Mouse (Mus musculus) kidney, adult 9 months (tissue): ENCODE measurements around the gene Pygm.
A peak's percentile ranks its signal among the peaks of the same experiment; 100 is the strongest.

ENCODE experiments used
- DNase-seq: peaks from one replicate; pipeline ENCODE4 v3.0.0; 2022

Gene Pygm

DNA sequence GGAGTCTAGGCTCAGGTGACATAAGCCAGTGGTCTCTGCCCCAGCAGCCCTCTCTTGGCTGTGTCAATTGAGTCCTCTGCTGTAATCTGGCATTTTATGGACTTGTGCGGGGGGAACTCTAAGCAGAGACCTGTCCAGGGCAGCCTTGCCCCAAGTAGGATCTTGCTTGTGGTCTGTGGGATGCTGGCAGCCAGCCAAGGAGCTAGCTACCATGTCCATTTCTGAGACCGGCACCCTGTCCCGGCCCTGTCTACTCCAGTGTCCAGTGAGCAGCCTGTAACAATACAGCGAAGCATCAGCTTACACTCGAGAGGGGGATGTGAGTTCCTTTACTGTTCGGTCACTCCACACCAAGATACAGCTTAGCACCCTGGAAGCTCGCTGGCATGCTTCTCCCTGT is 30.2 kb upstream of the Pygm start:
- no peak for DNase-seq

DNA sequence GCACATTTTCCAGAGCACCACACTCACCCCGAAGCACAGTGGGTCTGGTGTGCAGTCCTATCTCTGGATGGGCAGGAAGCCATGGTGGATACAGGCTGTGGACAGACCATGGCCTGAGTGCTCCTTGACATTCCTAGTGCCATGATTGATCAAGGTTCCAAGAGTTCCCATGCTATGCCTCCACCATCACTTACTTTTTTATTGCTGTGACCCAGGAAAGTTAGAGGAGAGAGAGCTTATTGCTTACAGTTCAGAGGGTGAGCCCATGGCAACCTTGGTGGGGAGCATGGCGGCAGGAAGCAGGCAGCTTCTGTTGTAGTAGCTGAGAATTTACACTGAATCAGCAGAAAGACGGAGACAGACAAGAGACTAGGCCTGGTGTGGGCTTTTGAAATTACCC is 22.9 kb upstream of the Pygm start:
- DNase-seq = no peak

DNA sequence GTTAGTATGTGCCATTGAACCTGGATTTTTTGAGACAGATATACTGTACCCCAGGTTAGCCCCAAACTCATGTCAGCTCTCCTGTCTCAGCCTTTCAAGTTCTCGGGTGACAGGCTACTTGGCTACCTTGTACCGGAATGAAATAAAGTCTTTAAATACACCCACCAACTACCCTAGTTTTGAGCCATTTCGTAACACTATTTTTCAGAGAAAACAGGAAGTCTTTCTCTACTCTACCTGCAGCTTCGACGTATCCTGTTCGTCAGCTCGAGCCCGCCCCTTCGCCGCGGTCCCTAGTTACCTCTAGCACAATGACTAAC is 21.1 kb upstream of the Pygm start:
- DNase-seq = no peak

DNA sequence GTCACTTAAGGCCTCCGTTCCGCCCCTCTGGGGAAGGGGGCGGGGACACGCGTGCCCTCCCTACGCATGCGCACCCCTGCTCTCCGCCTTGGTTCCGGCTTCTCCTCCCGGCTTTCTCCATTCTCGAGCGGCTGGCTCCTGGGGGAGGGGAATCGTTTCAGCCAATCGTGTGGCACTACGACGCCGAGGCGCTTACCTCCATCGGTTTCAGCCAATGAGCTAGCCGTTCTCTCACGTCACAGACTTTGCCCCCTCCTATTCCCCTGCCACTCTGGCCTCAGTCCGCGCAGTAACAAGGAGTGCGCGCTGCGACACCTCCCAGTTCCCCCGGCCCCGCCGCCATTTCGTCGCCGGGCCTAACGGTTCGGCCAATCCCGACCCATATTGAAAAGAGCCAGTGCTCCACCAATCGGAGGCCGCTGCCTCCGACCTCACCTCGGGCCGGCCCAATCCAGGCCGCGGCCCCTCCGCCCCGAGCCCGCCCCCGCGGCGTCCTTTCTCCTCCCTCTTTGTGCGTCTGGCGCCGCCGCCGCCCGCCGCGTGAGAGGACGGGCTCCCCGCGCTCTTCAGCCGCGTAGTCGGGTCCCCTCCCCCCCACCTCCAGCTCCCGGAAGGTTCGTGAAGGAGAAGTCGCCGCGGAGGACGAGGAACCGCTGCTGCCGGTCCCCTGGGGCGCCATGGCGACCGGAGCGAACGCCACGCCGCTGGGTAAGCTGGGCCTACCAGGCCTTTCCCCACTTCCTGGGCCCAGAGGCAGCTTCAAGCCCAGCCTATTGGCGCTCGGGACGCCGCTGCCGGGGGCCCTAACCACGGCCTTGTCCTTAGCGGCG is 20.6 kb upstream of the Pygm start, which contains the start of gene Sf1:
TSS of gene Sf1 (plus strand) at position 280 of the 830 bp plus-strand sequence.
- peak; percentile 100 for DNase-seq

DNA sequence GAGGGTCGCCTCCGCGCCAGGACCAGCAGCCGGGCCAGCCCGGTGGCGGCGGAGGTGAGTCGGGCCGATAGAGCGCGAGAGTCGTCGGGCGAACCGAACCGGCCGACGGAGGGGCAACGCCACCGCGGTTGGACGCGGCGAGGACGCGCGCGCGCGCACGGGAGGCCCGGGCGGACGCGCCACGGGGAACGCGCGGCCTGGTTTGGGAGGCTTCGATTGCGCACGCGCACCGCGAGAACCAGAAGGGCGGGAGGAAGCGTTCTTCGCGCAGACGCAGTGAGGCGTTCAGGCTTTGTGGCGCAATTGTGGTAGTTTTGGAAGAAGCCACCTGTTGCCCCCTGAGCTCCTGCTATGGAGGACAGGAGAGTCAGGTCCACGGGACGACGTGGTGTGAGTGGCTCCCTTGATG is 19.9 kb upstream of the Pygm start:
- DNase-seq = peak; percentile 92

DNA sequence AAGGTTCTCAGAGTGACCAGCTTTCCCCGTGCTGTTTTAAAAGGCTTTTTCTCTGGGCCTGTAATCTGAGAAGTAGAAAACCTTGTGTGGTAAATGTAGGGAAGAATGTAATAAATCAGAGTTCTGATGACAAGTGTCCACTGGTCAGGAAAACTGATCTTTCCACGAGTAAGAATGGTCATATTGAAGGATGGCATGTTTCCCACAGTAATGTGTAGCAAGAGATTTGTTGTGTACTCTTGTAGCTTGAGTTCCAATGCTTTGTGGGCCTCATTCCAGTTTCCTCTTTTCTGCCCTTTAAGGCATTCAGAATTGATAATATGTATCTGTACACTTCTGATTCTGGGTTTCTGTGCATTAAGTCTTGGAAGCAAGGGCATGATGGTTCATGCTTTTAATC is 19.4 kb upstream of the Pygm start:
- no peak for DNase-seq

DNA sequence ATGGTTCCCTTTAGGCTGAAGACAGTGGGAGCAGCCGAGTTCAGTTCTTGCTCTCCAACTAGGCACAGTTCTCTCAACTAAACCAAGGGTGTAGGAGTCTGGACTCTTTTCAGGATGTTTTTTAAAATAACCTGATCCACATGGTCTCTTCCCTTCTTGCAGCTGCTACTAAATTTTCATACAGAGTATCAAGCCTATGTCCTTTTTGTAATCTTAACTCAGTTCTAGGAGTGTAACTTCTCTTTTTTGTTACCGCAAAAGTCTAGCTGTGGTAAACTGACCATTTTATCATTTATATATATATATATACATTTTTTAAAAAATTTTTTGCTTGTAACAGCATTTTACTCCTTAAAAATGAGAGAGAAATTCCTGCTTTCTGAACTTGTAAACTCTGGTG is 14.0 kb upstream of the Pygm start:
- DNase-seq = no peak

DNA sequence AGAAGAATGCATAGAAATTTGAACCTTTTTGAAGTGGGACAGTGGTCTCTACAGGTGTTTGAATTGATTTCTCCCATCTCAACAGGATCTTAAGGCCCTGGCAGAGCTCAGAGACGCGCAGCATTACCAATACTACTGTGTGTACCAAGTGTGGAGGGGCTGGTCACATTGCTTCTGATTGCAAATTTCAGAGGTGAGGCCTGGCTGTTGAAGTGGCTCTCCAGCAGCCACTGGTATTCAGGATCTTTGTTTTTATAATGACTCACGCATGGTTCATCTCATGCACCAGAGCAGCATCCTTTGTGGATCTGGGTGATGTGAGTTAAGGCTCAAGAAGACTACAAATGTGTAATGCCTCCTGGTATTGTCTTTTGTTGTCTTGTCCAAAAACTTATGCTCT is 11.8 kb upstream of the Pygm start:
- no peak for DNase-seq

DNA sequence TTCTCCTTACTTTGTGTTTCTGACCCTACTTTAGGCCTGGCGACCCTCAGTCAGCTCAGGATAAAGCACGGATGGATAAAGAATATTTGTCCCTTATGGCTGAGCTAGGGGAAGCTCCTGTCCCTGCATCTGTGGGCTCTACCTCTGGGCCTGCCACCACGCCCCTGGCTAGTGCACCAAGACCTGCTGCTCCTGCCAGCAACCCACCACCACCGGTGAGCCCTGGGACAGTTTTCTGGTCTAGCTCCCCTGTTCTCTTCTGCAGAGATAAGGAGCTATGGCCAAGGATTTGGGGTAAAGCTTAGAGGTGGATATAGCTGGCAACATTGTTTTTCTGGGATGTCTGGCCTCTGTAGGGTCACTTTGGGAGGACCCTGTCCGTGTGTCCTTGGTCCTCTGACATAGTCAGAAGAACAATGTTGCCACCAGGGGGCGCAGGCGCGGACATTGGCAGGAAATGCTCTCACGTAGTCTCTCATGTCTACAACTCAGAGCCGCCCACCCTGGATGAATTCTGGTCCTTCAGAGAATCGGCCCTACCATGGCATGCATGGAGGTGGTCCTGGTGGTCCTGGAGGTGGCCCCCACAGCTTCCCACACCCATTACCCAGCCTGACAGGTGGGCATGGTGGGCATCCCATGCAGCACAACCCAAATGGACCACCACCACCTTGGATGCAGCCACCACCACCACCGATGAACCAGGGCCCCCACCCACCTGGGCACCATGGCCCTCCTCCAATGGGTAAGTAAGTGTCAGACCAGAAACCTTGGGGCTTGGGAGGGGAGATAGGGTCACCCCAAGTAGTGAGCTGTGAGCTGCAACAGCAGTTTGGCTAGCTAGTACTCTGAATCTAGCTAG is 10.4 kb upstream of the Pygm start:
- DNase-seq = peak; percentile 77

DNA sequence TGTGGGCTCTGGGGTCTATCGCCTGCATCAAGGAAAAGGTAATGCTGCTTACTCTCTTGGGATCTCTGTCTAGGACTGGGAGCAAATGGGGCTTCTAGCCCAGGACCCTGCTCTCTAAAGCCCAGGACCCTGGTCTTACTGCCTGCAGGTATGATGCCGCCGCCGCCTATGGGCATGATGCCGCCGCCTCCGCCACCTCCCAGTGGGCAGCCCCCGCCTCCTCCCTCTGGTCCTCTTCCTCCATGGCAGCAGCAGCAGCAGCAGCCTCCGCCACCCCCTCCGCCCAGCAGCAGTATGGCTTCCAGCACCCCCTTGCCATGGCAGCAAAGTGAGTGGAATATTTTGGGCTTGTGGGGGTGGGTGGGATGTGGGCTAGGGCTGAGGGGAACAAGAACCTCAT is 9.6 kb upstream of the Pygm start:
- DNase-seq = no peak

DNA sequence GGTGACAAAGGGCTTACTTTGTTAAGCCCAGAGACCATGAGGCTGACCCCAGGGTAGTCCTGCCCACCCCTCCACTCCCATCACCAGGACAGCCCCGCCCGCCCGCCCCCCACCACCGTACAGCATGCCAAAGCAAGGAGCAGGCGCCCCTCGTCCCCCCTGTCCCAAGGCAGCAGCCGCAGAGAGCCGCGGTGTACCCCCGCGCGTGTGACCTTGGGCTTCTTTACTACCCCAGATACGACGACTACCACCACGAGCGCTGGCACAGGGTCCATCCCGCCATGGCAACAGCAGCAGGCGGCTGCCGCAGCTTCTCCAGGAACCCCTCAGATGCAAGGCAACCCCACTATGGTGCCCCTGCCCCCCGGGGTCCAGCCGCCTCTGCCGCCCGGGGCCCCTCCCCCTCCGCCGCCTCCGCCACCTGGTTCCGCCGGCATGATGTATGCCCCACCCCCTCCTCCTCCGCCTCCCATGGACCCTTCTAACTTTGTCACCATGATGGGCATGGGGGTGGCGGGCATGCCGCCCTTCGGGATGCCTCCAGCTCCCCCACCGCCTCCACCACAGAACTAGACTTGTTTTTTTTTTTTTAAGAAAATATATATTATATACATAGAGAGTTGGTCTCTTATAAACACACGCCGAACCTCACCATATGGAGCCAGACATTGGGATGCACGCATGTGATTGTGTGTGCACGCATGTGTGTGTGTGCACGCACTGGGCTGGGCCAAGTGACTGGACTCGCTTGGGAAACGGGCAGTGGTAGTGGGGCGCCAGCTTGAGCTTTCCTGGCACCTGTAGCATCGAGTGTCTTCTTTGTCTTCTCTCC is 8.6 kb upstream of the Pygm start:
- DNase-seq = no peak

DNA sequence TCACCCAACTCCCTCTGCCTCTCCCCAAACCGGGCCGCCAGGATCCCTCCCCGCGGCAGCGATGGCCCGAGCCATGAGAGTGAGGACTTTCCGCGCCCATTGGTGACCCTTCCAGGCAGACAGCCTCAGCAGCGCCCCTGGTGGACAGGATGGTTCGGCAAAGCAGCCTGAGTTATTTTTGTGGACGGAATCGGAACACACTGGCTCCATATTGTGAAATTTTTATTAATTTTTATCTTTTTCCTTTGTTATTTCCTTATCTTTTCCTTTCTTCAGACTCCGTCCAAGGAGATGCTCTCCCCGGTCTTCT is 8.0 kb upstream of the Pygm start:
- DNase-seq = peak; percentile 51

DNA sequence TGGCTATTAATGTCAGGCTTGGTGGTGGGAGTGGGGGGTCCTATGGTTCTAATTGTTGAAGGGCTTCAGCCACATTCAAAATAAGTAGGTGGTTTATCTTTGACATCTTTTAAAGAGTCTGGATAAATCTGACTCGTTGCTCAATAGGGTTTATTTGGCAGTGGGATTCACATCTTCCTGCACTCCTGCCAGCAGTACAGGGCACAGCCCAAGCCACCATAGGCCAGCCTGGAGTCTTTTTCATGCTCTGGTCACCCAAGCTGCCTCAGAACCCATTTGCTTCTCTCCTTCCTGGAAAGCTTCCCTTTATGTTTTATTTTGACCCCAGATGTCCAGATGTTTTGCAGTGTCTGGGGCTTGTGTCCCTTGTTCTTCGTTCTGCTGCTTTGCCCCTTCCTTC is 7.6 kb upstream of the Pygm start:
- DNase-seq = no peak

DNA sequence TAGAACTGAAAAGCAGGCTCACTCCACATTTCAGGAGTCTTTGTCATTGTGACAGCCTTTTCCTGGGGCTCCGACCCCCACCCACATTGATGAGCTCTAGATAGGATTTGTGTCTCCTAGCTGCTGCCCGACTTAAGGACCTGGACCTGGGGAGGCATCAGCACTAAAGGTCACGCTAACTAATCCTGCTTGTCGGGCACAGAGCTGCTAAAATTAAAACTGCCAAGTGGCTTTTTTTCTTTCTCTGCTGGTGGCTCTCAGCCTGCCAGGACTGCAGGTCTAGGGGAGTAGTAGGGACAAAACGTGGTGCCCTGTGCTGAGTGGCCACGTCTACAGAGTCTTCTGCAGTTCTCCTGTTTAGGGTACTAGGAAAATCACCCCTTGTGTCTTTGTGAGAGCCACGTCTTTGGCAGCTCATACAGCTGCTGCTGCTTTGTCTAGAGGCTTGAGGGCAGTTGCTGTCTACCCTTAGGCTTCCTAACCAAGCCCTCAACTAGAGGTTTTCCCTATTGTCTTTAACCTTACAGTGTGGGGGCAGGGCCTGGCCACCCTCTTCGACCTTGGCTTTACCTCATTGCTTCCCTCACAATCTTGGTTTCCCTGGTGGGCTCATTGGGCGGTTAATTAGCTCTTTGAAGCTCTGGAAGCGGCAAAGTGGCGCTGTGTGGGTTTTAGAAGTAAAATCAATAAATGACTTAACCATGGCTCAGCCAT is 6.7 kb upstream of the Pygm start:
- no peak for DNase-seq

DNA sequence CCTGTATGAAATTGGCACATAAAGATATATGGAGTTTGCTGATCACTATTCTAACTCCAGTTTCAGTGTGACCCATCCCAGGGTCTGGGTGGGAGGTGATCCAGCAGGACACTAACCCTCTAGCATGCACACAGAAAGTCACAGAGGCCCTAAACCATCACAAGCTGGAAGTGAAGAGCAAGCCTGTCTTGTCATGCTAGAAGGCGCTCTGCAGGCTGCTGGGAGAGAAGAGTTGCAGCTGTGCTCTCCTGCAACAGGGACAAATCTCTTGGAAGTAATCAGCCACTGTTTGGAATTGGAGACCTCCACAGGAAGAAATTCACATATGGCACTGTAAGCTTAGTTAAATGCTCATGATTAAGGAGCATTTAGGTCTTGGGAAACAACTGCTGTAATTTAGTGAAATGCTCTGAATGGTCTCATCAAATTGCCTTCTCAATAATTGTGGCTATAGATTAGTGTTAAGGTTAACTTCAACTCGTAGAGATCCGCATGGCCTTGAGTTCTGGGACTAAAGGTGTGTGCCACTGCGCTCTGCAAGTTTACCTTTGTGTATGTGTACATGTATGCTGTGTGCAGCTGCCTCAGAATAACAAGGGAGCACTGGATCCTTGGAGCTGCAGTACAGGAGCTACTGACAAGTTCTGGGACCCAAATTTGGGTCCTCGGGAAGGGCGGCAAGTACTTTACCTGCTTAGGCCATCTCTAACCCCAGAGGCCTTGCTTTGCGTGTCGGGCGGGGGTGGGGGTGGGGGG is 3.6 kb upstream of the Pygm start:
- no peak for DNase-seq

DNA sequence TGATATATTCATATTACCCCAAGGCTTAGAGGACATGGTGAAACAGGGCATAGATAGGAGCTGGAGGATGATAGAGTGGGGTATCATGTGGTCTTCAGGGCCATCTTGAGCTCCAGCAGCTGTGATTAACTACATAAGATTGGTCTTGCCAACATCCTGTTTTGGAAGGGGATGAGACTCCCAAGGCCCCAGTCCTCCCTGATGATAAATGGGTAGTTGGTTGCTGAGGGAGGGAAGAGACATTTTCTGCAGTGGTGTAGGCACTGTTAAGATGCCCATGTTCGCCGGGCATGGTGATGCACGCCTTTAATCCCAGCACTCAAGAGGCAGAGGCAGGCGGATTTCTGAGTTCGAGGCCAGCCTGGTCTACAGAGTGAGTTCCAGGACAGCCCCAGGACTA is 3.0 kb upstream of the Pygm start:
- no peak for DNase-seq

DNA sequence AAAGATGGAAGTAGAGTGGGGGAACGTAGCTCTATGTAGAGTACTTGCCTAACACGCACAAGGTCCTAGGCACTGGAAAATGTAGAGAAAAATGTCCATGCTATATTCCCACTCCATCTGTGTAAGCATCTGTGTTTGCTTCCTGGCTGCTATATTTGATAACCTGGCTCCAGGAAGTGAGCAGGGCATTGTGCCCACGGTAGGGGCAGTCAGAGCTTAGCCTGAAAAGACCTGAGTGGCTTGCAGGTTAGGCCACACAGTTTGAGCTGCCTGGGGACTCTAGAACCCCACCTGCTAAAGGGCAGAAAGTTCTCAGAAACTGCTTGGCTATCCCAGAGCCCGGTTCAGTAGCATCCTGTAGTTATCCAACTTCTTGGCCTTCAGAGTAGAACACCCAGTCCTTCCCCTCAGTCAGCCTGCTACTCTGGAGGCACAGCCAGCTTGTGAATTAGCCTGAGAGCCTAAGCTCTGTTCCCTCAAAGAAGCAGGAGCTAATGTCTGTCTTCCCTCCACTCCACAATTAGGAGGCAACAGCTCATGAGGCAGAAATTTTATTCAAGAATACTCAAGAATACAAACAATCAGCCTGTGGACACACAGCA is 1.8 kb upstream of the Pygm start:
- no peak for DNase-seq

DNA sequence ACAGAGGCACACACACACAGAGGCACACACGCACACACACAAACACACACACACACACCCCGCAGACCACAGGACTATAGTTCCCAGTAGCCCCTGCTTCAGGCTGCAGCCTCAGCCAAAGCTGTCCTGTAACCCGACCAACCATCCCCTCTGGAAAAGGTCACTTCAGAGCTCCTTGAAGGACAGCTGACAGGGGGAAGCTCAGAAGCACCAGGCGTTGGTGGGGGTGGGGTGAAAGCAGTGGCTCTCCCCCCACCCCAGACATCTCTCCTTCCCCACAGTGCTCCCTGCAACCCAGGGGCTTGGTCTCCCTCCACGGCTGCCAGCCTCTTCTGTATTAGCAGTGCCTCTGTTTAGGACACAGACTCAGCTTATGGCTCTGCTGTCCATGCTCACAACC is 729 bp upstream of the Pygm start:
- no peak for DNase-seq

DNA sequence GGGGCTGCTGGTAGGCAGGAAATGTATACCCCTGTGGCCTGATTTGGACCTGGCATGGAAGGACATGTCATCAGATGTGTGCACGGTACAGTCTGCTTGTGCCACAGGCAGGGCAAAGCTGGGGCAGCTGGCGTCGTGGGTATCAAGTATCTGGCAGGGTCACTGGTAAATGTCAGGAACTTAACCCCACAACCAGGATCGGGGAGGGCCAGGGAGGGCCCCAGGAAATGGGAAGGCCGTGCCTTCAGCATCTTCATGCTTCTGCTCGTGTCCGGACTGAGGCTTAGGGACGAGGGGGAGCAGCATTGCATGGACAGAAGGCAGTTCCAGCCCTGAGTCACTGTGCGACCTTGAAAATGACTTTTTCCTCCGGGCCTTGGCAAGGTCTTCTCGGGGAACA is 755 bp downstream of the Pygm start:
- DNase-seq = no peak

DNA sequence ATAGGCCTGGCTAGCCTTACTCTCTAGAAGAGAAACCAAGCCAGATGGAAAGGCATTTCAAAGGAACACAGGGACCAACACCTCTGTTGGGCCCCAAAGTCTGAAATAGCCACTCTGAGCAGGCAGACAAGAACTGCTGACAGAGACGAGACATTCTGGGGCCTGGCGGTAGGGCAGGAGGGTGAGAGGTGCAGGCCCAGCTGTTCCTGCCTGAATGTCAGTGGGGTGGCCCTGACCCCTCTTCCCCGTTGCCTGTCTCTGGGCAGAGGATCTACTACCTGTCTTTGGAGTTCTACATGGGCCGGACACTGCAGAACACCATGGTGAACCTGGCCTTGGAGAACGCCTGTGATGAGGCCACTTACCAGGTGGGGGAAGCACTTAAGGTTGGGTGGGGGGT is 1.2 kb downstream of the Pygm start:
- no peak for DNase-seq

DNA sequence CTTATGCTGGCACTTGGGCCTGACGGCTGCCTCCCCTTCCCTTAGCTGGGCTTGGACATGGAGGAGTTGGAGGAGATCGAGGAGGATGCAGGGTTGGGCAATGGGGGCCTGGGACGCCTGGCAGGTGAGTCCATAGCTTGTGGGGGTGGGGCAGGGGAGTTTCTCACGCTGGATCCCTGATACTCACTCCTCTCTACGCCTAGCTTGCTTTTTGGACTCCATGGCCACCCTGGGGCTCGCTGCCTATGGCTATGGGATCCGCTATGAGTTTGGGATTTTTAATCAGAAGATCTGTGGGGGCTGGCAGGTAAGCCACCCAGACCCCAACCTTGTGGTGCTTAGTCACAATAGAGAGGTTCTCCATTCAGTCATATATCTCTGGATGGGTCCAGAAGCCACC is 1.6 kb downstream of the Pygm start:
- DNase-seq = no peak

DNA sequence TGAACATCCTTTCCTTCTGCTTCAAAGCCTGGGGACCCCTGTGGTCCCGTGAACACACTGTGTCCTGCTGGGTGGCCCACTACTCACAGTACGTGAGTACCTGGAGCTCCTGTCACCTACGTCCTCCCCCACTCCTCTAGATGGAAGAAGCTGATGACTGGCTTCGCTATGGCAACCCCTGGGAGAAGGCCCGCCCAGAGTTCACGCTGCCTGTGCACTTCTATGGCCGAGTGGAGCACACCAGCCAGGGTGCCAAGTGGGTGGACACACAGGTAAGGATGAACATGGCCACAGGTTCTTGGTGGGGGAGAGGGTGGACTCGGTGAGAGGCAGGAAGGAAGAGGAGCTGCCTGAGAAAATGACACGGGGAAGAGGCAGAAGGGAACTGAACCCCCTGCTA is 2.0 kb downstream of the Pygm start:
- no peak for DNase-seq
